Mouse (Mus musculus): ENCODE data around the gene Wdr82. TPM values are rescaled to one million over a fixed set of nuclear protein-coding genes. Genes with fewer than 3 reads are reported as not detected.

The Wdr82 gene
- total RNA-seq (2021): 100 to 1,000 TPM; 134 TPM
- long read RNA-seq, experiment 1, partial matches to known transcripts: 1 of 10 reads
- long read RNA-seq, experiment 1, other reads (novel, unspliced or antisense): 5 of 10 reads
- long read RNA-seq, experiment 2, partial matches to known transcripts: 5 of 24 reads
- long read RNA-seq, experiment 2, other reads (novel, unspliced or antisense): 15 of 24 reads

DNA sequence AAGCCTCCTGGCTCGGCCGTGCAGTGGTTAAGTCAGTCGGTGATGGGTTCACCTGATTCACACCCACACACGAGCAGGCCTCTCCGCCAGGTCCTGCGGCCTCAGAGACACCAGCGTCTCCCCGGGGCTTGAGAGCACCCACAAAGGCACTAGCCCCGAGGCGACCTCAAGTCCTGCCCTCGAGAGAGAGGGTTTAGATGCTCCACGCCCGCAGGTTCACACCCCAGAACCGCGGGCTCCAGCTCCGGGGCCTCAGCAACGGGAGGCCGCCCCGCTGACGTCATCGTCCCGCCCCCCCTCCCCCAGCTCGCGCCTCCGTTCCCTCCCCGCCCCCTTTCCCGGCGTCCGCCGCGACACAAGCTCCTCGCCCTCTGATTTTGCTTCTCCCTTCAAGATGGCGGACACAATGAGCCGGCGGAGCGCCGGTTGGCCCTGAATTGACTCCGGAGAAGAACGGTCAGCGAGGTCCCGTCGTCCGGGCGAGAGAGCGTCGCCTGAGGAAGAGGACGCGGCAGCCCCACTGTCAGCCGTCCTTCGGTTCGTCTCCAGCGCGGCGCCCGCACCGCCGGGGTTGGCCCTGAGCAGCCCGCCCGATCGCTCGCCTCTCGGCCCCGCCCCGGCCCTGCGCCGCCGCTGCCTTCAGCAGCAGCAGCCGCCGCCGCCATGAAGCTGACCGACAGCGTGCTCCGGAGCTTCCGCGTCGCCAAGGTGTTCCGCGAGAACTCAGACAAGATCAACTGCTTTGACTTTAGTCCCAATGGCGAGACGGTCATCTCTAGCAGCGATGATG is at the start of gene Wdr82:
Gene Wdr82, plus strand, starts transcription at position 373 of the 790 bp plus-strand sequence.
- peak within 1 kb of the TSS; percentile 94 for H3K4me3 ChIP-seq
- TF ChIP-seq CTCF (conservative IDR thresholded peaks at IDR 0.05): no peak
- peak within 1 kb of the TSS; percentile 95 for H3K27ac ChIP-seq
- peak; percentile 88 to 90 for DNase-seq (ENCODE audit: low spot score in 2 of 2)

DNA sequence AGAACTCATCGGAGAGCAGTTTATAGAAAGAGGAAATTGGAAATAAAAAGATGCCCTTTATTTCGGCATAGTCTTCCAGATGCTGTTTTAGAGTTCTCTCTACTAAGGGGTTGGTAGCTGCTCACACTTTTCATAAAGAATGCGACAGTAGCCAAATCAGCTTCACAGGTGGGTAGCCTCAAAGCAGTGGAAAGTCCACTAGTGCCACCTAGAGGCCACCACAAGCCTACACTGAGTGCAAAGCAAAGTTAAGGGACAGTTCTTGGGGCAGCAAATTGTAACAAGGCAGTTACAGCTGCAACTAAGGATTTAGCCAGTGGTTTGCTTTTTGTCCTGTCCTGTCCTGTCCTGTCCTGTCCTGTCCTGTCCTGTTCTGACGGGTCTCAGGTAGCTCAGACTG is 47.1 kb upstream of the Wdr82 start:
- TF ChIP-seq CTCF (conservative IDR thresholded peaks at IDR 0.05): peak; percentile 85
- H3K4me3 ChIP-seq: no peak overlapping the region
- H3K27ac ChIP-seq: no peak overlapping the region
- DNase-seq (ENCODE audit: low spot score in 2 of 2): peak; percentile 30 to 46

DNA sequence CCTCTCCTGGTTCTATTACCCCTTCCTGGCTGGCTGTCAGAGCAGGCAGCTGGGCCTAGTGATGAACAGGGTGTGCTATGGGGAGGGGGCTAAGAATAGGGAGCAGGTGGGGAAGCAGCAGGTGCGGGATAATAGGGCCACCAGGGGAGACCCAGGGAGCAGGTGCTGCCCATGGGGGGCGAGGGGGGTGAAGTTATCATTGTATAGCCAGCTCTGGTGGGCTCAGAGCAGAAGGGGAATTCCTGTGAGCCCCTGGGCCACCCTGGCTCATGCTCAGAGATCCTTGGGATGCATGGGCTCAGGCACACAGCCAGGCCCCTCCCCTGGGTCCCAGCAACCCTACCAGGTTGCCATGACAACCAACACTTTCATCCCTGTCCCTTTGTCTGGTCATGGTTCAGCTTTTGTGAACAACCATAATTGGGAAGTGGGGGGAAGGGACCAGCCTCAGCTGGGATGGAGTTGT is 43.9 kb upstream of the Wdr82 start:
- no peak for DNase-seq (ENCODE audit: low spot score in 2 of 2)
- TF ChIP-seq CTCF (conservative IDR thresholded peaks at IDR 0.05): no peak
- Histone ChIP-seq H3K4me3 (no peak overlapping the region), H3K27ac (no peak overlapping the region)

DNA sequence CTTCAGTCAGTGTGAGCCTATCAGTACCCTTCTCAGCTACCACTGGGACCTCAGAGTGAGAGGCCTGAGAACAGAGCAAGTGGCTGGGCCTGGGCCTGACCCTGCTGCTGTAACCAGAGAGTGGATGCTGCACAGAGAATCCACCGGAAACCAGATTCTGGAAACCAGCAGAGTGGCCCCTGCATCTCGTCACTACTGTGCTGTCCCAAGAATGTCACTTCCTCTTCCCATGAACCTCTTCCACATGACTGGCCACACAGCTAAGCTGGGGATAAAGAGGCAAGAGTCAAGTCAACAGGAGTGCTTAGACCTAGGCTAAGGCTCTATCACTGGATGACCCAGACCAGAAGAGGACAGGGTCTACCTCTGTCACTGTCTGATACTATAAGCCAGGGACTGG is 41.7 kb upstream of the Wdr82 start:
- TF ChIP-seq CTCF (conservative IDR thresholded peaks at IDR 0.05): no peak
- Histone ChIP-seq H3K27ac (no peak overlapping the region), H3K4me3 (no peak overlapping the region)
- DNase-seq (ENCODE audit: low spot score in 2 of 2): no peak

DNA sequence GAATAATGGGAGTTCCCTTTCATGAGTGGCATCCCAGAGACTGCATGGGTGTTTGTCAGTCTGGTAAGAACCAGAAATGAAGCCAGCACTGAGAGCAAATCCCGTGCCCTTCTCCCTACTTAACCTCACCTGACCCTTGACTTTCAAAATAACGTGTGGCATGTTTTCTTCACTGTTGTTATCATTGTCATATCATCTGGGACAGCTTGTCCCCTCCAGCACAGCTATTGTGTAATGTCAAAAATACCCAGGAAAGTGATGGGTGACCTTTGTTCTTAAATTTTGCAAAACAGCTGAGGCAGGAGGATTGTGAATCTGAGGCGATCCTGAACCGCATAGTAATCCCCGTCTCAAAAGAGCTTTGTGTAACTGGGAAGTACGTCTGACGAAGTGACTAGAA is 40.5 kb upstream of the Wdr82 start:
- Histone ChIP-seq H3K27ac (no peak overlapping the region), H3K4me3 (no peak overlapping the region)
- TF ChIP-seq CTCF (conservative IDR thresholded peaks at IDR 0.05): no peak
- no peak for DNase-seq (ENCODE audit: low spot score in 2 of 2)

DNA sequence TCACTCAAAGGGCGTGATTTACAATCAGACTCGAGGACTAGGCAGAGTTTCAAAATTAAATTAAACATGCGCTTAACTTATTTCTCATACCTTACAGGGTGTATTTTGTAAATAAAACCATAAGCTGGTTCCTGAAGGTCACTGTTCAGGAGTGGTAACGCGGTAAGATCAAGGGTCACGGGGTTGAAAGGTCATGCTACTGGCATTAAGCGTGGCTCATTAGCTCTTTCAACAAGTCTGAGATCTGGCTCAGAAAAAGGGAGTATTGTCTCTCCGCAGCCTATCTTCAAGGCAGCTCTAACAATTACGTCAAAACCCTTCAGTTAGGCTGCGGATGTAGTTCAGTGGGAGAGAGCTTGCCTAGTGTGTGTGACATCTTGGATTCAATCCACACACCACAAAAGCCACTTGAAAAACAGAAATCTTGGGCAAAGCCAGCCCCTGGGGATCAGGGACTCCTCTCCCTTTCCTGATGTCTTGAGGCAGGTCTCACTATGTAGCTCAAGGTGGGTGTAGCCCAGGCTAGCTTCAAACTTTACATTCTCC is 33.0 kb upstream of the Wdr82 start:
- DNase-seq (ENCODE audit: low spot score in 2 of 2): no peak
- TF ChIP-seq CTCF (conservative IDR thresholded peaks at IDR 0.05): no peak
- H3K27ac ChIP-seq: no peak overlapping the region
- H3K4me3 ChIP-seq: no peak overlapping the region

DNA sequence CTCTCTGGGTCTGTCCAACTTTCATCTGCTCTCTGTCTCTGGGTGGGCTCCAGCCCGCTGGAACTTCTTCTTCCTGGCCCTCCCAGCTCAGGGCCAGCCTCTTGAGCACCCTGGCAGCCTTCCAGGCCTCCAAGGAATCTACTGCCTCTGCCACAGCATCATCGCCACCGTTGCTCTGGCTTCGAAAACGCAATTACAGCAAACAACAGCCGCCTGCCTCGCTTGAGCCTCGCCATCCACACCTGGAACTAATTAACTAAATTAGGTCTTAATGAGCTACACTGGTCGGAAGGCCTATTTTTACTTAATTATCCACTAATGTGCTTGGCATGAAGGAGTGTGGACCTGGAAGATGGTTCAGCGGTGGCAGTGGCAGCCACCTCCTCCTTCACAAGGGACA is 31.0 kb upstream of the Wdr82 start:
- Histone ChIP-seq H3K27ac (no peak overlapping the region), H3K4me3 (no peak overlapping the region)
- TF ChIP-seq CTCF (conservative IDR thresholded peaks at IDR 0.05): no peak
- DNase-seq (ENCODE audit: low spot score in 2 of 2): no peak

DNA sequence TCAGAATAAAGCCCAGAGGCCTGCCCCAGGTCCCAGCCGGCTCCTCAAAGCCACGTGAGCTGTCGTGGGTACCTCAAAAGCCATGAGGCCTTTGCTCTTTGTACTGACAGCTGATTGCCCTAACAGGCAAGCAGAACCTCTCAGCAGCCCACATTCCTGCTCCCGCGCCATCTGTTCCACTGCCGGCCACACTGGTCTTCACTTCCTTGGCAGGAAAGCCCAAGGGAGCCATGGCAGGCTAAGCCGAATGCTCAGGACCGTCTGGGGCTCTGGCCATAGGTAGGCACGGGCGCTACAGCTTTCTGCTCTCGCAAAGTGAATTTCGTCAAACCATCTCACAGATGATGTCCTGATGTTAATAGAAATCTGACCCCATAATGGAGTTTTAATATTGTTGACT is 28.8 kb upstream of the Wdr82 start:
- no peak for TF ChIP-seq CTCF (conservative IDR thresholded peaks at IDR 0.05)
- Histone ChIP-seq H3K27ac (no peak overlapping the region), H3K4me3 (no peak overlapping the region)
- DNase-seq (ENCODE audit: low spot score in 2 of 2): no peak

DNA sequence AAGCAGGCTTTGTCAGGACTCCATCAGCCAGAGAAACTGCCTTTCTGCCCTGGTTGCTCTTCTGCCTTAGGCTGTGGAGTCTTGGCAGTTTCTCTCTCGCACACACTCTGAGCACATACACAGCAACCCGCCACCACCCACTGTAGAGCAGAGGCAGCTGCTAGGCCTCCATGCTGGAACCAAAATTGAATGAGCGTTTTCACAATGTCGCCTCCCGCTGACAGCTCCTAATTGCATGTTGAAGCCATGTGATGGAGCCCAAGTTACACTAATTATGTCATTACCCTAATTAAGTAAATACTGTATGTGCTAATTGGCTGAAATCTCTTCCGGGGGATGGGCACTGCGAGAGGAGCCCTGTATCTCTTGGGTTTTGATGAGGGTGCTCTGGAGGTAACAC is 26.6 kb upstream of the Wdr82 start:
- peak; percentile 36 to 48 for DNase-seq (ENCODE audit: low spot score in 2 of 2)
- no peak overlapping the region for H3K4me3 ChIP-seq
- no peak for TF ChIP-seq CTCF (conservative IDR thresholded peaks at IDR 0.05)
- no peak overlapping the region for H3K27ac ChIP-seq

DNA sequence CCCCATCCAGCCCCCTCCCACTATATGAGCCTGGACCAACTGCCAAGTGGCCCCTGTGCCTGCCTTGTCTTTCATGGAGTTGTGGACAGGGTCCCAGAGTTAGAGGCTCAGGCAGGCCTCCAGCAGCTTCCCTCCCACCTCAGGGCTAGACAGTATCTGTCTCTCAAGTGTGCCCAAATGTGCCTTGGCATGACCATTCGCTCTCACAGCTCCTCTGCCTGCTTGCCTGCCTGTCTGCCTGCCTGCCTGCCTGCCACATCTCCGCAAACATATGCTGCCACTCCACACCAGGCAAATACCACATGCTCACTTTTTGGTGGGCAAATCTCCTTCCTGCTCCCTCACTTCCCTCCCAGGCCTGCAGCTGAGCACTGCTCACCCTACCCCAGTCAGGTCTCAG is 25.1 kb upstream of the Wdr82 start:
- H3K27ac ChIP-seq: no peak overlapping the region
- no peak overlapping the region for H3K4me3 ChIP-seq
- DNase-seq (ENCODE audit: low spot score in 2 of 2): no peak
- no peak for TF ChIP-seq CTCF (conservative IDR thresholded peaks at IDR 0.05)

DNA sequence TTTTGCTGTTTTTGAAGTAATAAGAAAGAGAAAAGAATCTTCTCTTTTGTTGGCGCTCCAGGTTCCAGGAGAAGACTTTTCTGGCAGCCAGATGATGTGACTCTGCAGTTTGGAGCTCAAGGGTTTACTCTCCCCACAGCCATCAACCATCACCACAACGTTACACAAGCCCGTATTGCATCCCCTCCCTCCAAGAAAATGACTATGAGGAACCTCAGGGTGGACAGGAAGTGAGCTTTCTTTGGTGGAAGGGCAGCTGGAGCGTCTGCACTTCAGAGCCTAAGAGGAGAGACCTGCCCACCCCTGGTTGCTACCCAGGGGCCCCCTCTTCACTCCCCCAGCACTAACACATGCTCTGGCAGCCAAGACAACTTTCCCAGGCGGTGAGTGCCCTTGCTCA is 23.4 kb upstream of the Wdr82 start:
- no peak for TF ChIP-seq CTCF (conservative IDR thresholded peaks at IDR 0.05)
- Histone ChIP-seq H3K4me3 (no peak overlapping the region), H3K27ac (no peak overlapping the region)
- no peak for DNase-seq (ENCODE audit: low spot score in 2 of 2)

DNA sequence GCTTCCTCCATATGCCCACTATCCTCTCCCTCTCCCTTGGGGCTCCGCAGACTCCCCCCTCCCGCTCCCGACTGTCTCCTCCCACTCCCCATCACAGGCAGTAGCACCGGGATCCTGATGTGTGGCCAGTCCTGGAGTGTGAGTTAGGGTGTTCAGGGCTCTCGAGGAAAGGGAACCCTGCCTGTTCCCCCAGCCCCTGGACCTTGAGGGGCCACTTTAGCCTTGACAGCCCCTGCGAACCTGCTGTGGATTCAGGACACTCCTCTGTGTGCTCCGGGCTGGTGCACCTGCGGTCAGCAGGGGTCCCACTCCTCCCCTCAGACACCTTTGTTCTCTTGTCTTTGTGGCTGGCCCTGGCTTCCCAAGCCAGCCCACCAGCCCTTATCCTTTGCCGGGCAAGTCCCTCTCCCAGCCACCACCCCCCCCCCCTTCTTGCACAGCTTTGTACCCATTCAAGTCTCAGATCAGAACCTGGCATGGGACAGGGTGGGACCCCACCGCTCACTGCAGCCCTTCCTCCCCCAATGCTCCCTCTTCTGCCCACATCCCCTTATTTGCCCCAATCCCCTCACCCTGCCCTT is 22.8 kb upstream of the Wdr82 start:
- Histone ChIP-seq H3K27ac (no peak overlapping the region), H3K4me3 (no peak overlapping the region)
- TF ChIP-seq CTCF (conservative IDR thresholded peaks at IDR 0.05): no peak
- no peak for DNase-seq (ENCODE audit: low spot score in 2 of 2)

All from layer of hippocampus, adult 2 months (tissue).